Mouse (Mus musculus): Measurements from ENCODE around the gene Kcnh7.

The Kcnh7 gene

GRCm38 (mm10) chr2:62935273-62935874 is 248.7 kb downstream of the Kcnh7 start:
- DNase-seq (ENCODE audit: low spot score): no peak

- DNase-seq (ENCODE audit: low spot score): no peak
These were observed 255.6 kb downstream of the Kcnh7 start for GRCm38 (mm10) chr2:62928494-62928893.

GRCm38 (mm10) chr2:62928065-62928464 is 256.0 kb downstream of the Kcnh7 start:
- peak; percentile 10 for DNase-seq (ENCODE audit: low spot score)

GRCm38 (mm10) chr2:62923803-62924202 is 260.3 kb downstream of the Kcnh7 start:
- DNase-seq (ENCODE audit: low spot score): no peak

- DNase-seq (ENCODE audit: low spot score): no peak
These were observed 276.4 kb downstream of the Kcnh7 start for GRCm38 (mm10) chr2:62907688-62908087.

- DNase-seq (ENCODE audit: low spot score): no peak
These were observed 281.4 kb downstream of the Kcnh7 start for GRCm38 (mm10) chr2:62902363-62903353.

GRCm38 (mm10) chr2:62878763-62879162 is 305.3 kb downstream of the Kcnh7 start:
- no peak for DNase-seq (ENCODE audit: low spot score)

- DNase-seq (ENCODE audit: low spot score): no peak
These were observed 328.7 kb downstream of the Kcnh7 start for GRCm38 (mm10) chr2:62855391-62855790.

- DNase-seq (ENCODE audit: low spot score): no peak
These were observed 341.5 kb downstream of the Kcnh7 start for GRCm38 (mm10) chr2:62842630-62843029.

GRCm38 (mm10) chr2:62834261-62834660 is 349.8 kb downstream of the Kcnh7 start:
- no peak for DNase-seq (ENCODE audit: low spot score)

- no peak for DNase-seq (ENCODE audit: low spot score)
These were observed 364.9 kb downstream of the Kcnh7 start for GRCm38 (mm10) chr2:62819231-62819630.

GRCm38 (mm10) chr2:62816016-62816415 is 368.1 kb downstream of the Kcnh7 start:
- DNase-seq (ENCODE audit: low spot score): no peak

- no peak for DNase-seq (ENCODE audit: low spot score)
These were observed 375.3 kb downstream of the Kcnh7 start for GRCm38 (mm10) chr2:62808813-62809212.

- peak; percentile 33 for DNase-seq (ENCODE audit: low spot score)
These were observed 376.6 kb downstream of the Kcnh7 start for GRCm38 (mm10) chr2:62807476-62807882.

- no peak for DNase-seq (ENCODE audit: low spot score)
These were observed 377.2 kb downstream of the Kcnh7 start for GRCm38 (mm10) chr2:62806931-62807330.

GRCm38 (mm10) chr2:62804030-62804429 is 380.1 kb downstream of the Kcnh7 start:
- DNase-seq (ENCODE audit: low spot score): no peak

- no peak for DNase-seq (ENCODE audit: low spot score)
These were observed 399.5 kb downstream of the Kcnh7 start for GRCm38 (mm10) chr2:62784460-62785038.

GRCm38 (mm10) chr2:62746256-62746655 is 437.8 kb downstream of the Kcnh7 start:
- no peak for DNase-seq (ENCODE audit: low spot score)

GRCm38 (mm10) chr2:62743098-62743497 is 441.0 kb downstream of the Kcnh7 start:
- DNase-seq (ENCODE audit: low spot score): no peak

- DNase-seq (ENCODE audit: low spot score): no peak
These were observed 453.4 kb downstream of the Kcnh7 start for GRCm38 (mm10) chr2:62730671-62731070.

GRCm38 (mm10) chr2:62727732-62728131 is 456.4 kb downstream of the Kcnh7 start:
- DNase-seq (ENCODE audit: low spot score): no peak

- no peak for DNase-seq (ENCODE audit: low spot score)
These were observed 458.1 kb downstream of the Kcnh7 start for GRCm38 (mm10) chr2:62725946-62726345.

- DNase-seq (ENCODE audit: low spot score): no peak
These were observed 465.7 kb downstream of the Kcnh7 start for GRCm38 (mm10) chr2:62718411-62718810.

Data from embryo, embryonic 10.5 days (tissue).